Mouse (Mus musculus) B cell, adult 2 months (primary cell): ENCODE results near the gene Cxxc4.
"Not testable (repeated sequence)": the region's sequence is repeated elsewhere in the genome, so short reads cannot be mapped to it uniquely, and the experiment has no call there.

ENCODE experiments used
- DNase-seq, 2 experiments: peaks; one replicate each; pipeline ENCODE4 v3.0.0; 2022

Cxxc4 gene

GRCm38 (mm10) chr3:134236414-134237112 is at the start of gene Cxxc4:
Gene Cxxc4 (plus strand): TSS chr3:134236484.
- DNase-seq = no peak

DNA sequence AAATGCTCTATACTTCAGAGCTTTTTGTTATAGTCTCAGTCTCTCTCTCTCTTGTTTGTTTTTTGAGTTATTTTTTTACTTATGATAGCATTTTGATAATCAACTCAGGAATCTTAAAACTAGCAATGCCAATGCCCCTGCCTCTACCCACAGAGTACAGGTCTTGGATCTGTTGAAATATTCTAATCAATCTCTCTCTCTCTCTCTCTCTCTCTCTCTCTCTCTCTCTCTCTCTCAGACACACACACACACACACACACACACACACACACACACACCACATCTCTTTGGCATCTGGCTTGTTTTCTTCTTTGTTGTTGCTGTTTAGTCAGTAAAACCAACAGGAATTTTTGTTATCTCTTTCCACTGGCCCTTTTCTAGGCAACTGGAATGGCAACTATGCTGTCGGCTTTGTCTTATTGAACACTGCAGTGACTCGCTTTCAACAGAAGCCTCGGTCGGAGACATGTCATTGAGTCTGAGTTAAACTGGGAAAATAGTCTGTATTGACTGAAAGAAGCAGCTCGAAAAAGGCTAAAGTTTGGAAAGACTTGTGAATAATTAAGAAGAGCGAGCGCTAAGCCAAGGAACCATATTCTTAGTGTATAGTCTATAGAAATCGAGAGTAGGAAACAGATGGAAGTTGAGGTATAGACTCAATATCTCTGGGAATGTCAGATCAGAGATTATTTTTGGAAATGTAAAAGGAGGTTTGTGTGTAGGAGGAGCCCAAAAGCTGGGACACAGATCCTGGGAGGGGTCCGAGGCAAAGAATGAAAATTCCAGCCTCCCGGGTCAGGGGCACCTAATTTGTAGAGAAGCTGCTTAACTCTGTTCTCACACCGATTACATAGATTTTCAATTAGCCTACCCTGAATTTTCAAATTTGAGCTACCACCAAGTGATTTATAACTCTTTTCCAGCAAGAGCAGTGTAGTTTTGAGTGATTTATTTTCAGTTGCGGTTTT is 47.0 kb upstream of the Cxxc4 start:
- DNase-seq = no peak

GRCm38 (mm10) chr3:134190046-134190445 is 46.2 kb upstream of the Cxxc4 start:
- no peak for DNase-seq

DNA sequence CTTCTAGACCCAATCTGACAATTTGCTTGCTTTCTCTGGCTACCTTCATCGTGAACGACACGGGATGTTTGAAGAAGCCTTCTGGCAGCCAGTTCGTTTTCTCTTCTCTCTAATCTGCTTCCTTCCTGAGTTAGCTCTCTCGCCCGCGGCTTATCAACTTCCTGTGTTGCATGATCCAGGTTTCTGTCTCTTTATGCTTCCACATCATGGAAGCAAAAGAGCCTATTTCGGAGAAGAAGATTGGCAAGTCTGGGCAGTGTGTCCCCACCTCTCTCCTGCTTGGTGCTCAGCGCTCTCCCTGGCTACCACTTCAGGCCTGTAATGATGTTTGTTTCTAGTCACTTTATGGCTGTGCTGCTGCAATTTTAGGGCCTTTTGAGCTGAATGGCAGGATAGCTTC is 36.4 kb upstream of the Cxxc4 start:
- DNase-seq = no peak

GRCm38 (mm10) chr3:134206624-134207023 is 29.7 kb upstream of the Cxxc4 start:
- DNase-seq = no peak

DNA sequence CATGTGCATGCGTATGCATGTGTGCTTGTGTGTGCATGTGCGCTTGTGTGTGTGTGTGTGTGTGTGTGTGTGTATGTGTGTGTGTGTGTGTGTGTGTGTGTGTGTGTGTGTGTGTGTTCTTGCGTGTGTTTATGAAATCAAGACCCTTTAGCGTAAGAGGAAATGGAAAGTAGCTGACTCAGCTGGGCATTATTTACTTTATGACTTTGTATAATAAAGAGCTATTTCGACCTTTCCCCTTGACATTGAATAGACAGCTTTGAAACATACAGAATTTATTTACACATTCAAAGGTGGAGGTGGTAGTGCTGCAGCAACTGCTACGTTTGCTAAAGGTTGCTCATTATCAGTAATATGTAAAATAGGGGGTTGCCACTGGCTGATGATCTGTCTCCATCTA is 25.3 kb upstream of the Cxxc4 start:
- no peak for DNase-seq

DNA sequence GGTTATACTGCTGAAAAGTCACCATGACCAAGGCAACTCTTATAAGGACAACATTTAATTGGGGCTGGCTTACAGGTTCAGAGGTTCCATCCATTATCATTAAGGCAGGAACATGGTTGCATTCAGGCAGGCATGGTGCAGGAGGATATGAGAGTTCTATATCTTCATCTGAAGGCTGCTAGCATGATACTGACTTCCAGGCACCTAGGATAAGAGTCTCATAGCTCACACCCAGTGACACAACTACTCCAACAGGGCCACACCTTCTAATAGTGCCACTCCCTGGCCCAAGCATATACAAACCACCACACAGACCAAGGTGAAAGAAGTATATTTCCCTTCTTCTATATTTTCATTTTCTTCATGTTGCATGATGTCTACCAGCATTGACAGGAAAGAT is 16.4 kb upstream of the Cxxc4 start:
- DNase-seq = not testable (repeated sequence)

- DNase-seq = no peak
Measured at GRCm38 (mm10) chr3:134221002-134221401, 15.3 kb upstream of the Cxxc4 start.

DNA sequence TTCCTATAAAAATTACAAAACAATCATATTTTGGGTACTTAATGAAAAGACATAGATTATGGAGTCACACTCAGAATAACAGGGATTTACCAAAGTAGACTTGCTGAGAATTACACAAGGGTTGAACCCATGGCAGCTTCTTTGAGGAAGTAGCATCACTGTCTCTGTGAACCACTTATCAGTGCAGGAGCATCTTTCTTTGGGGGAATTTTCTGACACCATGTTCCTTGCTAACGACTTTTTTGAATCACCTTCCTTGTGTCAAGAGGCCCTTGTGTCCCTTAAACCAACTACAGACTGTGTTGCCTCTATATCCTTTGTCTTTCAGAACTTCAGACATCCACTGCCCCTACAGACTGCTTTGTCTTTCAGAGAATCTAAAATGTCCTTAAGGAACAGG is 13.7 kb upstream of the Cxxc4 start:
- no peak for DNase-seq

- DNase-seq = no peak
Measured at GRCm38 (mm10) chr3:134223956-134224355, 12.3 kb upstream of the Cxxc4 start.

GRCm38 (mm10) chr3:134225928-134226327 is 10.4 kb upstream of the Cxxc4 start:
- no peak for DNase-seq

DNA sequence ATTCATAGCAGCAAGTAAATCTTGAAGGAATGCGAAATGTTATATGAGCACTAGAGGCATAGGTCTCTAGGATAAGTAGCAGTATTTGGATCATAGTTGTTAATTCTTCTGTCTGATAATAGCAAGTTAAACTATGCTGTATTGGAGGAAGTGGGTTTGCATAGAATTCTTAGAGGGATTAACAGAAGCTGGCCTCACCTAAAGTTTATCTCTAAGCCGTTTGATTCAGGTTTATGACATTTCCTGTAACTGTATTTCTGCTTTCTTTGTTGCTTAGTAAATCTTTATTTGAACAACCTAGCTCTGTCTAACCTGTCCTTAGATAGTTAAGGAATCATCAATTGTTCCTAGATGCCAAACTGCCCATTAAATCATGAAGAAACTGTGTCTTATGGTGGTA is 3.5 kb upstream of the Cxxc4 start:
- no peak for DNase-seq

GRCm38 (mm10) chr3:134235491-134236413 is 532 bp upstream of the Cxxc4 start:
- DNase-seq = no peak

GRCm38 (mm10) chr3:134237113-134237805 is 975 bp downstream of the Cxxc4 start:
- no peak for DNase-seq

DNA sequence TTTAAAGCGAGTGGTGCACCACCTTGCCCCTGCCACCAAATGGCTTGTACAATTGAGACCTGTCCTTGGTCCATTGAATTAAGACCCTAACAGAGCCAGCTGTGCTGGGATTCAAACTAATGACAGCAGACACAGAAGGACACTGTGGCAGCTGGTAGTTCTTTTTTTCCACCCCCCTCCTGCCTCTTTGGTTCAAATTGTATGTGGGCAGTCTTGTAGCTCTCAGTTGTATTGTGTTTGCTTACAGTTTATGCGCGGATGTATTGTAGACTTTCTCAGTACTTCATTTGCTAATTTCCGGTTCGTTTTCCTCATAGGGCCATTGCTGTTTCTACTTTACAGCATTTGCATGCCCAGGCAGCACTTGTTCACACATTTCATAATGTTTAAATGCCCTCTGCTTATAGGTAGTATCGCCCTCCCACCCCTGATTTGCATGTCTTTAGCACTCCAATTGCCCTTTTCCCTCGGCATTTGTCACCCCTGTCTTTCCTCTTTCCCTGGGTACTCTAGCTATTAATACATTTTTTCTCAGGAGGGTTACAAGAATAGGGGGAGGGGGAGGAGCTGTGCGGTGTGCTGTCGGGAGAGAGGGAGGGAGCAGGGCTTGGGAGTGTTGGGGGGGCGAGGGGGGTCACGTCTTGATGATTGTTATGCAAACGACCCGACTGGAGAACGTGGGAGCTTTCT is 2.5 kb downstream of the Cxxc4 start:
- no peak for DNase-seq

GRCm38 (mm10) chr3:134239321-134239970 is 3.2 kb downstream of the Cxxc4 start:
- DNase-seq = peak in 1 of 2 experiments; percentile 10

- peak in 1 of 2 experiments; percentile 7 for DNase-seq
Measured at GRCm38 (mm10) chr3:134239971-134240717, 3.9 kb downstream of the Cxxc4 start.

DNA sequence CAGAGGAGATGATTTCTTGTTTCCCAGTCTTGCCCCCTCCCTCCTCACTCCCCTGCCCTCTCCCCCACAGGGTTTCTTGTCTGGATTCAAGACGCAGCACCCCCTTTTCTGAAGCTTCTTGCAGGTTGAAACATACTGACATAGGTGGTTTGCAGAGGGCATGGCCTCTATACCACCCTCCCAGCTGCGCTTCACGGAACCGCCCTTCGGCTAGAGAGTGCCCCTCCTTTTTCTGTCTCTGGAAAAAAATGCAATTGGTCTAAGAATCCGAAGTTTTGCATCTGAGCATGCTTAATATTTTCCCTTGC is 4.4 kb downstream of the Cxxc4 start:
- DNase-seq = no peak

GRCm38 (mm10) chr3:134243168-134243849 is 7.0 kb downstream of the Cxxc4 start:
- no peak for DNase-seq

DNA sequence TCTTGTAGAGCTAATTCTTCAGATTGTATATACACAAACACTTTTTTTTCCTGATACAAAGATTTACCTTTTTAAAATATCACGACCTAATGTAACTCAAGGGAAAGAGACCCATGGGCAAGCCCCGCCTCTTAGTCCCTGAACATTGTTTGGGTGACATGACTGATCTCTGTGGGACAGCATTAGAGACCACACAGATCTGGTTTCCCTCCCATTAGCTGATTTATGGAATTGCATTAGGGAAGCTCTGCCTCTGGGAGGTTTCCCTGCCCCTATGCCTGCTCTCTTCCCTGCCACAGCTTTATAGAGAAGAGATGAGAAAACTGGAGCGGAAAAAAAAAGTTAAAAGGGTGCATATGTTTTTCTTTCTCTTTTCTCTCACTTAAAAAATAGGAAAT is 7.6 kb downstream of the Cxxc4 start:
- no peak for DNase-seq
